Mouse (Mus musculus) adipocyte (in vitro differentiated cells): Measurements from ENCODE around the gene Slc6a17.

ENCODE experiments used
- DNase-seq: peaks from one replicate; pipeline ENCODE4 v3.0.0-alpha.2; 2016; ENCODE audit warnings: low spot score

Slc6a17 gene

DNA sequence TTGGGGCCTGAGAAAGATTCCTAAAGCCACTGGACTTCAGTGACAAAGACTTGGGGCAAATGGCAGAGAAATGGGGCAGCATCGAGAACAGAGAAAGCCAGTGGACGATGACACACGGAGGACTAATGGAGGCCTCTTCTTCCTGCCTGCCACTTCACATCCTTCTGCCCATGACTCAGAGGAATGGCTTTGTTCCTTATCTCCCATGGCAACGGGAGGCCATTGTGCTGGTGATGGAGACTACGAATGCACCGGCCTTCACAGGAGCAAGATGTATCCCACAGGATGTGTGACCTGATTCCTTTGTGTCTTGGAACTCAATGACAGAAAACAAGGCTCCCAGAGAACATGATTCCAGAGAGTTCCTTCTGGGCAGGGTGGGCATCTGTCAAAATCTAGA, 6.7 kb upstream of the Slc6a17 start:
- no peak for DNase-seq

GRCm38 (mm10) chr3:107520931-107521330, 3.1 kb upstream of the Slc6a17 start:
- no peak for DNase-seq

DNA sequence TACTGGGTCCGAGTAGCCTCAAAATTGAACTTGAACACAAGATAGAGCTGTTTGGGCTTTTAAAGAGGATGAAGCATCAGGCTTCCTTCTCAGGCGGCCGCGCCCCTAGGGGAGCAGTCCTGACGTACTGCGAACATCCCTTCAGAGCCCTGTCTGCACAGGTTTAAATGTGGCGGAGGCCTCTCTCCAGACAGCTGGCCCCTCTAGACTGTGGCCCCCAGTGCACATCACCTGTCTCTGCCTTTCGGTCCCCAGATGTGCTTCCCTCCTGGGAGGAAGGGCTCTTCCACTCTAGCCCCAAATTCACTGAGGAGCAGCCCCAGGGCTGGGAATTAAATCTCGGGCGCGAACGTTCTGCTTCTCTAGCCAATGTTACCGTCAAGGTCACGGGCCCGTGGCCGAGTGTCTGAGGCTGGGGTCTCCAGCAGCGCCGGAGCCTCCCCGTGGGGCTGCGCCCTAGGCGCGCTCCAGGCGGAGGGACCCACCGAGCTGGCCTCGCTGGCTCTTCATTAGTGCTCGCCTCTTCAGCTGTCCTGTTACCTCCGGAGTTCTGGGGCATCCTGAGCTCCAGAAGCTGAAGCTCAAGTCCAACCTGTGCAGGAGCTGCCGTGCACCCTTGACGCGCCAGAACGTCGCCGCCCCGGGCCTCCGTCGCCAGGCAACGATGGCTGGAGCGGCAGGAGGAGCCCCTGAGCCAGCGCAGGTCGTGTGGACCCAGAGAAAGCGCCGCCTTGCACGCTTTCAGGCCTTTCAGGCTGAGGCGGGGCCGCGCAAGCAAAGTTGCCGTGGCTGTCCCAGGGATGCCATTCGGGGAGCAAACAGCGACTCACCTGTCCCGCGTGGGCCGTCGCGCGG, 815 bp downstream of the Slc6a17 start:
- no peak for DNase-seq

GRCm38 (mm10) chr3:107515989-107516388, 1.8 kb downstream of the Slc6a17 start:
- no peak for DNase-seq

DNA sequence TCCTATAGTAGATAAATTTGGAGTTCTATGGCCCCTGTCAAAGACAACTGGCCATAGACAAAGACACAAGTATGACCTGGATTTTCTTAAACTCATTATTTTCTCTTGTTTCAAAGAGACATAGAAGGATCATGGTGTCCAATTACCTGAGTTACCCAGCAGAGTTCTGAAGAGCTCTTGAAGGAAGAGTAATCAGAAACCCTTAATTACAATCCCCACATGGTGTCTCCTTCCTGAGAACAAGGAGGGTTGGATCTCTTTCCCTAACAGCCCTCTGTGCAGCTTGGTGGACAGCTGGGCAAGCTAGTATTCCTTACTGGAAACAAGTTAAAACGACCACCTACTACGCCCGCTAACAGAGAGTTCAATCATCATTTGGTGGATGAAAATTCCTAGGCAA, 6.4 kb downstream of the Slc6a17 start:
- no peak for DNase-seq

DNA sequence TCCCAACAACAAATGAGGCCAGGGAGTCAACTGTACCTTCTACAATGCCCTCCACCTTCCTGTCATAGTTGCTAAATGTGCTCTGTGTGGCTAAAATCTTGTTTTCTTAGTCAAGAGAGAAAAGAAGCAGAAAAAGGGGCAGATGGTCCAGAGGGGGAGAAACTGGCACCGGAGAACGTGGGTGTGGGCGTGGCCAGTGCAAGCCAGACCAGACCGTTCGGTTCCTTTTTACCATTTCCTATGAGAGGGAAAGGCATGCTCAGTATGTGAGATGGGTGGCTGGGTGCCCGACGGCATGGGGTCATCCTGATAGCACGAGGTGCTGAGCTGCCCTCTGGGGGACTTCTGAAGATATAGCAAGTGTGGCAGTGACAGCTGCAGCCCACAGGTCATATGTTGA, 9.1 kb downstream of the Slc6a17 start:
- DNase-seq, result no peak

GRCm38 (mm10) chr3:107507966-107508365, 9.9 kb downstream of the Slc6a17 start:
- DNase-seq, result no peak

DNA sequence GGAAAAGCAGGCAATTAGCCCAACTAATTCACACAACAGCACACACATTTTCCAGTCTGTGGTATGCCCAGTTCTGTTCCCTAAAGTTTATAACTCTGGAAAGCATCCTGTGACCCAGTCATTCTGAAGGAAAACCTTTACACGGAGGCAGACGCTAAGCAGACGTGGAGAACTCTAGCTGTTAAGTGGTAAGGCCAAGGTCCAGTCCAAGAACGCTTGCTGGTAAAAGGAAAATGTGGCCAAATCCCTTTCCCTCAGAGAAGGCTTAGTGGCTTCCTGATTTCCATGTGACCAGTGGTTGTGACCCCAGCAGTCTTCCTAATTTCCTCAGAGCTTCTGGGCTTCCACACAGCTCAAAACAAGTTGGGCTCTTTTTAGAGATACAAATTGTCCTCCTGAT, 11.3 kb downstream of the Slc6a17 start:
- DNase-seq, result no peak

- no peak for DNase-seq
These were observed 12.1 kb downstream of the Slc6a17 start for GRCm38 (mm10) chr3:107505464-107506367.

DNA sequence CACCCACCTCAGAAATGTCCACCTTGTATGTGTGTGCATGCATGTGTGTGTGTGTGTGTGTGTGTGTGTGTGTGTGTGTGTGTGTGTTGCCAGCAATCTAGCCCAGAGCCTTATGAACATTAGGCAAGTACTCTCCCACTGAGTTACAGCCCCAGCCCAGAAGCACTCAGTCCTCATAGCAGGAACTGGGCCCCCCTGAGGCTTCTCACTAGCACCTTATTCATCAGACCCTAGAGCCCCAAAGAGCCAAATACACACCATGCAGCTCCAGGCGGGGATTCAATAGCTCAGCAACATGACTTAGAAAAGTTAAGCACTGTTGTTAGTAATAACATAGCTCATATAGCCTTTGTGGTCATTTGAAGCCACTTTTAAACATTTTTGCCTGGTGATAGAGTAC, 13.3 kb downstream of the Slc6a17 start:
- no peak for DNase-seq

- DNase-seq, result no peak
These were observed 14.1 kb downstream of the Slc6a17 start for GRCm38 (mm10) chr3:107503716-107504115.

DNA sequence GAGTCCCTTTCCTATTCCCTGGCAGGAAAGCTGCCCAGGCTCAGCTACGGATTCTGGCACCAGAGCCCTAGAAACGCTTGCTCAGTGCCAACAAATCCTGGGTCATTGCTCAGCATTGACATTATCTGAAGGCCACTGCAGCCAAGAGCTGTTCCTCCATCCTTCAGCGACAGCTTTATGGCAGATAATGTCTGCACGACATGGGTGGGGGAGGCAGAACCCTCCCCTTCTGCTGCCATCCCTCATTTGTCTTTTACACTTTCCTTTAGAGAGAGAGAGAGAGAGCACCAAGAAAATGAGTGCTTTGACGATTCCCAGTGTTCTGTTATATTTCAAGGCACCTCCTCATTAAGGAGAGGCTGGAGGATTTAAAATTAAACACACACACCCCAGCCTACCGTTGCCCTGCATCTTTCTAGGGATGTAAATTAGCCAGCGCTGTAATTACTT, 16.1 kb downstream of the Slc6a17 start:
- DNase-seq, result peak; percentile 27

- no peak for DNase-seq
These were observed 17.5 kb downstream of the Slc6a17 start for GRCm38 (mm10) chr3:107500301-107500700.

DNA sequence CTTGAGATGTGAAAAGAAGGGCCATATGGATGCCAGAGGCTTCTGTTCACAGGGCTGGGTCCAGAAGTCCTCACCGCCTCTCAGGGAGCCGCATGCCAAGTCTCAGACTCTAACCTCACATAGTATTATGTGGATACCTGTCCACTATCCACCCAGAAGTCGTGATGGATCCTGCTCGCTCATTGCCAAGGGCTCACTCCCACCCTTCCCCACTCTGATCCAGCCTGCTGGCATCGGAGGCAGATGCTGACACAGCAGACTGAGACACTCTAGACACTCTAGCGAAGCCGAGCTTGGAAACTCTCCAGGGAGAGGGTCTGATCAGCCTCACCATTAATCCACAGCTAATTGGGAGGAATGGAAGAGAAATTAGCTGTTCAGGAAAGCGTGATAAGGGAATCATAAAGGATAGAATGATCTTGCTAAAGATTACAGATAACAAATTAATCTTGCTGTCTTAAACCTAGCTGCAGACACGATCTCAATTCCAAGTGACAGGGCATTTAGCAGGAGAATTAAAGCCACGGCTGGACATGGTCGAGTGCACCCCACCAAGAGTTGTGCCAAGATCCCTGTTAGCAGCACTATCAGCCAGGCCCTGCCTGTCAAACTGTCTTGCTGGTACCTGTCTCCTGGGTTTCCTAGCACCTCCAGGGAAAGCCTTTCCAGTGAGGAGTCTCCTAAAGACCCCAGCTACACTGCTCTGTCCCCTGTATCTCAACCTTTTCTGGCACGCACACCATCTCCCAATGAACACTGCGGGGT, 21.6 kb downstream of the Slc6a17 start:
- DNase-seq, result no peak

DNA sequence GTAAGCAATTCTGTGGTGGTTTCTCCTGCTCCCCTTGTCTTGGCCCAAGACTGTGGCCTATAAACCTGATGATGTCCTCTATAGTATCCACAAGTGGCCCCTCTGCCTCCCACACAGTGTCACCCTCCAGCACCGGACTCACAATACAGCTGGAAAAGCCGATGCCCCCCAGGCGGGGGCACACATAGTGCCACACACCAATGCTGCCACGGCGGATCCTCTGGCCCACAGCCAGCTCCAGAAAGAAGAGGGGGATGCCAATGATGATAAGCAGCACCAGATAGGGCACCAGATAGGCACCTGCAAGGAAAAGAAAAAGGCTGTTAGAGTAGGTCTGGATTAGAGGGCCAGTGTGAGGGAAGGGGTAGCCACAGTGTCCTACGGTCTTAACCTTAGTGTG, 22.3 kb downstream of the Slc6a17 start:
- DNase-seq, result no peak

- DNase-seq, result no peak
These were observed 26.4 kb downstream of the Slc6a17 start for GRCm38 (mm10) chr3:107491459-107491858.

GRCm38 (mm10) chr3:107488637-107489036, 29.2 kb downstream of the Slc6a17 start:
- DNase-seq, result no peak

DNA sequence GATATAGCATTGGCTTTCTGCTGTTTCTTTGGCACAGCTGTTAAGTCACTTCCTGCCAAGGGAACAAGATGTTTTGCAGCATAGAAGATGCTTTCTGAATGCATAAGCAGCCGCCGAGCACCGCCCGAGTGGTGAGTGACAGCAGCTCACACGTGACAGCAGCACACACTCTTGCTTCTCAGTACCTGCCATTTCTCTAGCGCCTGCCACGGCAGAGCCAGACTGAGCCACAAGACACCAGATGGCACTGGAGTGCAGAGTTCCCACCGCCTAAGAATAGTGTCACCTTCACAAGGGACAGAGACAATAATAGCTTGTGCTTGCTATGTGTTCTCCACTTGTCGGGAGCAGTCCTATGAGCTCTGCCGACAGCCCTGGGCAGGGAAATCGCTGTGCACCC, 34.5 kb downstream of the Slc6a17 start:
- DNase-seq, result no peak

DNA sequence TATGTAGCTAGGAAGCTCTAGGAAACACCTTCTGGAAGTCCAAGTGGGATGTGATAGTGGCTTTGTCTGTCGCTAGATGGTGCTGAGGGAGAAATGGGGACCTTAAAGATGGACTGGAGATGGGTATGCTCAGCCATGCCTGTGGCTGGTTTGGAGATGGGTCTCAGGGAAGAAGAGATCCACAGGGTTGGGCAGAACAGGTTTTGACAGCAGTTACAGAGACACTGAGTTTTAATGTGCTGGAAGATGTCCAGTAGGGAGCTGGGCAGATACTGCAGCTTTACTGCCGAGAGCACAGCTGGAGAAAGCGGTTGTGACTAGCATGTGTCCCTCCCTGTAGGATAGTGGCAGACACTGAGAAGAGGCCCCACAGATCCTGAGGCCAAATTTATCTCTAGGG, 37.2 kb downstream of the Slc6a17 start:
- no peak for DNase-seq

DNA sequence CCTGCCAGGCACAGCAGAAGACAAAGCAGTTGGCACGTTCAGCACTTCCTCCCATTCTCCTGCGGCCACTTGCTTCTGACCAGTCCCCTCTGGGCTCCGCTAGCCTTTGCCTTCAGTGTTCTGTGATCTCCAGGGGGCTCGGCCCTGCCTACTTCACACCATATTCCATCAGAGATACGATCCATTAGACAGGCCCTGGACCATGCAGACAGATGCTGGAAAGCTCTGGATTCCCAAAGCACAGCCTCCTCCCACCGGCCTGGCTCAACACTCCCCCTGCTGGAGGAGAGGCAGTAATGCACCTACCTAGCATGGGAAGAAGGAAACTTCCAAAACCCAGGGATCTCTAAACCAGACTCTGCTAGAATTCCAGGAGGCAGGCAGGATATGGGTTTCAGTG, 45.6 kb downstream of the Slc6a17 start:
- peak; percentile 62 for DNase-seq

GRCm38 (mm10) chr3:107469059-107469458, 48.8 kb downstream of the Slc6a17 start:
- DNase-seq, result no peak

DNA sequence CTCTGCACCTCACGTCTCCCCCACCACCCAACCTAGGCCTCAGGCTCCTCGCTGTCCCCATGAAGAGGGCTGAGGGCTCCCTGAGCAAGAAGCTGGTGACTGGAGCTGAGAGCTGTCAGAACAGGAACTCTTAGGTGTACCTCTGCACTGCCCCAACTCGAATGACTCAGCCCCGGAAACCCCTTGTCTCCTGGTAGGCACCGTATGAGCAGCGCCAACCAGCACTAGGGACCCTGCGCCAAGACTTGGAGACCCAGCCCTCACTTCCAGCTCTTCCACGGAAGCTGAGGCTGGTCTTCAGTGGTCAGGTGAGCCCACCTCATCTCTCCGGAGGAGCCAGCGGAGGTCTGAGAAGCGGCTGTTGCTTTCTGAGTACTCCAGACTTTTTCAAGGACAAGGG, 49.7 kb downstream of the Slc6a17 start:
- DNase-seq, result no peak
